Mouse (Mus musculus): ENCODE measurements around the gene Tuft1.

DNA sequence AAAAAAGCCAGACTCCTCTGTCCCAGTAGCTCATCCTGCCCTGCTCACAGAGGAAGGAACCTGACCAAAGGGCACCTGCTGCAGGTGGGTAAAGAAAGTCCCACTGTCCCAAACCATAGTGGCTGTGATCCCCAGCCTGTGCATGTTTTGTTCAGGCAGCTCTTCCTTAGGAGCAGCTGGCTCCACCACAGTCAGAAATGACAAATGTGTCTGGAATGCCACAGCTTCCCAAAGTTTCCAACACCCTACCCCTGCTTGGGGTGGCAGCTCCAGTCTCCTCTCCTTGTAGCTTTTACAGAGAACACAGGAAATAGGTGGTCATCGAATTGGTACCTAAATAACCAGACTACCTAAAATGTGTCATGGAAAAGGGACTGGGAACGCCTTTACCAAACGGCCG is 34.4 kb downstream of the Tuft1 start:
- TF ChIP-seq CTCF (IDR thresholded peaks at IDR 0.05; ENCODE audit: extremely low read depth, insufficient read depth, low read length) (no peak), POLR2A (IDR thresholded peaks at IDR 0.05; ENCODE audit: extremely low read depth, insufficient read depth, low read length) (no peak)

Measured in cortical plate, adult 2 months (tissue).